Mouse (Mus musculus) heart, embryonic 10.5 days (tissue): ENCODE data around the gene Cst7. TPM values are rescaled to one million over a fixed set of nuclear protein-coding genes. Genes with fewer than 3 reads are reported as not detected.

Experiments used
- DNase-seq: peaks from one replicate; pipeline ENCODE4 v3.0.0-alpha.2; 2017; ENCODE audit warnings: low spot score
- H3K27ac ChIP-seq: fragments of 300-500 bp; sonication (generic); 2 replicates; pipeline ENCODE4 v1.5.1; 2016; ENCODE audit warnings: mild to moderate bottlenecking
- H3K27me3 ChIP-seq: fragments of 300-500 bp; sonication (generic); 2 replicates; pipeline ENCODE4 v1.6.1; 2016; ENCODE audit warnings: mild to moderate bottlenecking; ENCODE audit not compliant: poor library complexity, insufficient read depth, severe bottlenecking
- H3K36me3 ChIP-seq: fragments of 300-500 bp; sonication (generic); 2 replicates; pipeline ENCODE4 v1.6.1; 2016; ENCODE audit warnings: mild to moderate bottlenecking, moderate library complexity
- H3K4me1 ChIP-seq: fragments of 300-500 bp; sonication (generic); 2 replicates; pipeline ENCODE4 v1.6.1; 2016; ENCODE audit warnings: mild to moderate bottlenecking
- H3K4me3 ChIP-seq: fragments of 300-500 bp; sonication (generic); 2 replicates; pipeline ENCODE4 v1.5.1; 2016; ENCODE audit warnings: mild to moderate bottlenecking, moderate library complexity
- H3K9me3 ChIP-seq: fragments of 300-500 bp; sonication (generic); 2 replicates; pipeline ENCODE4 v1.6.1; 2016; ENCODE audit warnings: mild to moderate bottlenecking, moderate library complexity
- WGBS: fragments of 180-500 bp; shearing (Covaris S2); methylation state at CpG from one replicate; pipeline ENCODE4 v1.1.7; 2016; 5-methylcytosine and 5-hydroxymethylcytosine counted together
- polyA plus RNA-seq: library from polyadenylated mRNA; unstranded; fragments of >200 nt; fragmentation: Nextera tagmentation; extraction: Ambion mirVana; gene quantifications from 2 replicates; pipeline ENCODE4 v1.2.1, GENCODE M21; 2016

Gene Cst7
- polyA plus RNA-seq, 1 experiment from 2014 or later = 0.58 TPM

DNA sequence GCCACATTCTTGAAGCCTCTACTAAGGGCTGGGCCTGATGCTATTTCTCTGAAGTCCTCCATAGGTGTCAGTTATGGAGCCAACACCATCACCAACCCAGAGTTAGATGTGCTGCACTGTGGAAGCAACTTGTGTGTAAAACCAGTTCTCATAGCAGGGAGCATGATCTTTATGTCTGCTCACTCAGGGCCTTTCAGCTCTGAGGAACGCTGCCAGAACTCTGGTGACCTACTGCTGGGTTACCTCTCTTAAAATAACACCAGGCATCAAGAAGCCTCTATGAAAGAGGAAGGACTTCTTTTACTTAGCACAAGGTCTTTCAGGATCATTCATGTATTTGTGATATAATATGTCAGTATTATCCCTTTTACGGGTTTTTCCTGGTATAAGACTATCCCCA lies 32.0 kb downstream of the Cst7 start:
- no peaks in the 10 kb centered on the region for H3K9me3 ChIP-seq
- peaks cover 1% of the 10 kb centered on the region for H3K4me1 ChIP-seq
- WGBS = 91% methylated on average over 2 of the region's 2 CpGs
- no peak overlapping the region for H3K4me3 ChIP-seq
- no peak overlapping the region for H3K27ac ChIP-seq
- DNase-seq = no peak
- no peaks in the 10 kb centered on the region for H3K27me3 ChIP-seq
- no peaks in the 10 kb centered on the region for H3K36me3 ChIP-seq

DNA sequence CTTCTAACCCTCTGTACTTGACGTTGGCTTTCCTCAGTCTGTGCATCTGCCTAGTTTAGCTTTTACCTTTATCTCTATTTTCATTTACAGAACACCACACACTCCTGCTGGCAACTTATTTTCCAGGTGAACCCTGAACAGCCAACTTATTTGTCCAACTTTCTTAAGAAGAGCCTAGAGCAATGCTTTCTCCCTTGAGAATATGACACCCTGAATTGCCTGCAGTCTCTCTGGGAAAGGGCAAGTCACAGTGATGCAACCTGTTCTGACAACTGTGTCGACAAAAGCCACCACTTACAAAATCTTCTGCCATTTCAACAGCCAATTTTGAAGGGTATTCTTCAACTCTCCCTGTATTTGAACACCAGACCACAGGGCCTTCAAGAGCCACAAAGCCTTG lies 34.6 kb downstream of the Cst7 start:
- Histone ChIP-seq H3K36me3 (no peaks in the 10 kb centered on the region), H3K4me1 (peaks cover 9% of the 10 kb centered on the region), H3K9me3 (no peaks in the 10 kb centered on the region), H3K27me3 (no peaks in the 10 kb centered on the region), H3K27ac (no peak overlapping the region), H3K4me3 (no peak overlapping the region)
- WGBS = 80% methylated on average over 2 of the region's 2 CpGs
- no peak for DNase-seq

- Histone ChIP-seq H3K4me3 (no peak overlapping the region), H3K27ac (no peak overlapping the region), H3K36me3 (no peaks in the 10 kb centered on the region), H3K27me3 (no peaks in the 10 kb centered on the region), H3K9me3 (no peaks in the 10 kb centered on the region), H3K4me1 (peaks cover 9% of the 10 kb centered on the region)
- DNase-seq = no peak
- WGBS = 39% methylated on average over 1 of the region's 1 CpGs
These were observed 36.9 kb downstream of the Cst7 start for GRCm38 (mm10) chr2:150607086-150607485.

GRCm38 (mm10) chr2:150608087-150608799 lies 38.0 kb downstream of the Cst7 start, which contains the start of gene Apmap:
TSS of gene Apmap (minus strand) at chr2:150608567.
- WGBS = under 1% methylated on average over 42 of the region's 42 CpGs
- Histone ChIP-seq H3K27ac (peak within 1 kb of the TSS; percentile 87), H3K36me3 (no peaks in the 10 kb centered on the region), H3K4me3 (peak within 1 kb of the TSS; percentile 91), H3K27me3 (no peaks in the 10 kb centered on the region), H3K9me3 (no peaks in the 10 kb centered on the region), H3K4me1 (peaks cover 9% of the 10 kb centered on the region)
- peak; percentile 98 for DNase-seq

DNA sequence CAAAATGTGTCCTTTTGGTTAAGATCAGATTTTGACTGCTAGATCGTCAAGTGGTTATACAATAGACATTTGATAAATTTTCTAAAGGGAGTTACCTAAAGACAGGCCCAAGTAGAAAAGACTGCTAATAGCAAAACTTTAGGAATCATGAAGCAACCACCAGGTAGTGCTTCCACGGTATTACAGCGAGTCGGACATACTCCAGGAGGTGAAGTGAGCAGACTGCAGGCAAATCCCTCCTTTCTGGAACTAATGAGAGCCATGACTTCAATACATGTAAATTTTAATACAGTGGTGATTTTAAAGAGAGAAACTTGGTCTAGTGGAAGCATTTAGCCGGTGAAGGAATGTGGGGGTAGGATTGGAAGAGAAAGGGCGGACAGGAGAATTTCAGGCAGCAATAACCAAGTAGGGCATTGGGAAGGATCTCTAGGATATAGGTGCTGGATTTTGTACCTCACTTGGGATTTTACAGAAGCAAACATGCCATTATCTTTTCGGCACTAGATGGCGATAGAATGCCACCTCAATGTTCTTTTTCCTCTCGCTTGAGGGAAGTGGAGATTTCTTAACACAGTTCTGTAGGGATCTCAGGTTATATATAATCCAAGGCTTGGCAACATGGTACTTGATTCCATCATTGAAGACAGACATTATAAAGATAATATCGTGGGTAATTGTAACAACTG lies 38.8 kb downstream of the Cst7 start:
- Histone ChIP-seq H3K27ac (peak overlapping the region; percentile 87; the same call in 1 of the 2 replicates), H3K4me1 (peaks cover 9% of the 10 kb centered on the region), H3K36me3 (no peaks in the 10 kb centered on the region), H3K27me3 (no peaks in the 10 kb centered on the region), H3K4me3 (peak overlapping the region; percentile 91), H3K9me3 (no peaks in the 10 kb centered on the region)
- 2% methylated on average over 10 of the region's 10 CpGs for WGBS
- DNase-seq = no peak

DNA sequence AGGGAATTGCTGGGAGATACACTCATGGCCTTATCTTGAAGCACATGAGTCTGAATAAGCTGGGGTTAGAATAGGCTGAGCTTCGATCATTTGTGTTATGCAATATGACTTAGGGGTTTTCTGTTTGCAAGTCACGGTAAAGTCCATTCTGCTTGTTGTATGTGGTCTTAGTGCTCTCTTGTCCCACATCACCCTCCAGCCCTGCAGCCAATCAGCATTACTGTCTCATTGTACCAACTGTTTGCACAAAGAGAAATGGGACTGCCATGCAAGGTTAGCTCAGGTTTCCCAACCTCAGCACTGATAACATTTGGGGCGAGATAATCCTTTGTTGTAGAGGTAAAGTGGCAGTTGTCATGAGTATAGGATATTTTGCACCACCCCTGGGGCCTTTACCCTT lies 39.9 kb downstream of the Cst7 start:
- Histone ChIP-seq H3K27me3 (no peaks in the 10 kb centered on the region), H3K9me3 (no peaks in the 10 kb centered on the region), H3K36me3 (no peaks in the 10 kb centered on the region), H3K27ac (no peak overlapping the region), H3K4me1 (peaks cover 9% of the 10 kb centered on the region), H3K4me3 (no peak overlapping the region)
- DNase-seq = no peak
- 60% methylated on average over 3 of the region's 3 CpGs for WGBS

DNA sequence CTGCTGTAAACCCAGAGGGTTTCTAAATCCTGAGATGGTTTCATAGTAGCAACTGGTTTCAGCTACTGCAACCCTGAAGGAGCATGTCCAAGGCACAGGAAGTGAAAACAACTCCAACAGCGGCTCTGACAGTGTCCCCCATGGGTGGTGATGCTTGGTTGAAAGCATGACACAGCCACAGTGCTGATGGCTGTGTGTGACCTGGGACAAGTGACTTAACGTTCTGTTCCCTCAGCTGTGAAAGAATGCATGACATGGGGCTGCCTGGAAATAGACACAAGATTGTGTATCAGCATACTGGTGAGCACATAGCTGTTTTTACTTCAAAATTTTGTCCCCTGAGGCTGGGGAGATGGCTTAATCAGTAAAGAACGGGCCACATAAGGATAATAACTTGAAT lies 51.5 kb downstream of the Cst7 start:
- Histone ChIP-seq H3K9me3 (no peaks in the 10 kb centered on the region), H3K4me1 (no peaks in the 10 kb centered on the region), H3K27me3 (no peaks in the 10 kb centered on the region), H3K36me3 (peaks cover 2% of the 10 kb centered on the region; the same call in 1 of the 2 replicates), H3K27ac (no peak overlapping the region), H3K4me3 (no peak overlapping the region)
- 65% methylated on average over 3 of the region's 3 CpGs for WGBS
- DNase-seq = no peak

DNA sequence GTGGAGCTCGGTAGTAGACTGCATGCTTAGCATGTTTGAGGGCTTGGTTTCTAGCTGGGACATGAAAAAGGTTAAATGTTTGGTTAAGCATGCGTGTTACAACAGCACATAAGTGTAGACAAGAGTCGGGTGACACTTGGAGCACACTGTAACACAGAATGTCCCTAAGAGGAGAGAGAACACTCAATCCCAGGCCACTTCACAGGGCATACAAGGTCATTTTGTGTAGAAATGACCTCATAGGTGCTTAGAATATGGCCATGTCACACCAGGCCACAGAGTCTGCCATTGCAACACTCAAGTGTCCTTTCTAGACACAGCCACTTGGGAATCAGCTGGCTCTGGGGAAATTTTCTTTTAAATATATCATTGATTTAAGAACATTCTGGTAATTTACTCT lies 53.7 kb downstream of the Cst7 start:
- Histone ChIP-seq H3K4me3 (no peak overlapping the region), H3K36me3 (peaks cover 2% of the 10 kb centered on the region; the same call in 1 of the 2 replicates), H3K27me3 (no peaks in the 10 kb centered on the region), H3K27ac (no peak overlapping the region), H3K4me1 (no peaks in the 10 kb centered on the region), H3K9me3 (no peaks in the 10 kb centered on the region)
- 84% methylated on average over 3 of the region's 3 CpGs for WGBS
- DNase-seq = no peak

DNA sequence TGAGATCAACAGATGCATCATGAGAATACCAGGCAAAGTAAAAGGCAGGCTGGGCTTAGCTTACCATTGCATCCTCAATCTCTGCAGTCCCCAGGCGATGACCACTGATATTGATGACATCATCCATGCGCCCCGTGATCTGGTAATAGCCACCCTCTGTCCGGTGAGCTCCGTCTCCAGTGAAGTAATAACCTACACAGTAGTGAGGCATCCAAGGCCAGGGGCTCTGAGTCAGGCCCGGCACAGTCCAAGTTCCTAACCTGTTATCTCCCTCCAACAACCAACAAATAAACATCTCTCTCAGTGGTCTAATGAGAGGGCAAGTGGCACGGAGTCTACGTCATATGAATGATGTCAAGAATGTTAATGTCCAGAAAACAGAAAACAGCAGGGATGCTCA lies 54.7 kb downstream of the Cst7 start:
- Histone ChIP-seq H3K27me3 (no peaks in the 10 kb centered on the region), H3K9me3 (no peaks in the 10 kb centered on the region), H3K4me1 (no peaks in the 10 kb centered on the region), H3K36me3 (no peaks in the 10 kb centered on the region), H3K4me3 (no peak overlapping the region), H3K27ac (no peak overlapping the region)
- no peak for DNase-seq
- WGBS = 83% methylated on average over 8 of the region's 8 CpGs

GRCm38 (mm10) chr2:150627140-150627539 lies 56.9 kb downstream of the Cst7 start:
- Histone ChIP-seq H3K27me3 (no peaks in the 10 kb centered on the region), H3K27ac (no peak overlapping the region), H3K4me3 (no peak overlapping the region), H3K36me3 (no peaks in the 10 kb centered on the region), H3K9me3 (no peaks in the 10 kb centered on the region), H3K4me1 (no peaks in the 10 kb centered on the region)
- WGBS = 64% methylated on average over 6 of the region's 6 CpGs
- no peak for DNase-seq

Other genes starting within 250 kb of the Cst7 start
- 1.9 and 2.7 TPM in 2 replicates for gene Gm10130, start 246.7 kb upstream of the Cst7 start, polyA plus RNA-seq
- 4.9 and 6.7 TPM in 2 replicates for gene 3300002I08Rik, start 207.7 kb upstream of the Cst7 start, polyA plus RNA-seq
- 5.4 and 8.2 TPM in 2 replicates for gene Zfp442, start 118.9 kb upstream of the Cst7 start, polyA plus RNA-seq
- 0.26 and 0.29 TPM in 2 replicates for gene Zfp345, start 85.3 kb upstream of the Cst7 start, polyA plus RNA-seq
- gene Apmap, start 38.2 kb downstream of the Cst7 start, polyA plus RNA-seq = 32.8 and 34.2 TPM in 2 replicates
- gene Acss1, start 98.1 kb downstream of the Cst7 start, polyA plus RNA-seq = 17.2 and 19.2 TPM in 2 replicates
- gene Vsx1, start 118.9 kb downstream of the Cst7 start, polyA plus RNA-seq = not detected in 2 replicates
- 28.9 and 29.5 TPM in 2 replicates for gene Entpd6, start 178.6 kb downstream of the Cst7 start, polyA plus RNA-seq
- 112 and 182 TPM in 2 replicates for gene Pygb, start 216.3 kb downstream of the Cst7 start, polyA plus RNA-seq